Comparison of ENCODE assay signal across 17 mouse cellular contexts in genomic region chr19:53454059-53454458, GRCm38 (mm10).
A peak's percentile ranks its signal among the peaks of the same experiment; 100 is the strongest.
DNase-seq lines count a peak whose midpoint lies in the region; ATAC-seq lines count a peak whose summit lies in the region.
"Had no signal": no experiment of that assay in that cellular context is flagged by ENCODE, and none has a peak within 500 bp of the region (broad histone marks: within the 10 kb centered on the region; RNA-seq: fewer than 3 reads in every experiment).

No protein-coding gene starts in this region.

- H3K9ac ChIP-seq in hindbrain, embryonic 13.5 days: no peak overlapping the region
- H3K9ac ChIP-seq: limb, embryonic 15.5 days; stomach, embryonic 15.5 days had no signal

- WGBS in hindbrain, embryonic 13.5 days: 71% methylated on average over 3 of the region's 3 CpGs
- WGBS in hindbrain, embryonic 10.5 days: 77% methylated on average over 3 of the region's 3 CpGs
- WGBS in limb, embryonic 10.5 days: 67% methylated on average over 3 of the region's 3 CpGs

- H3K27ac ChIP-seq in hindbrain, embryonic 13.5 days: no peak overlapping the region
- no peak overlapping the region for H3K27ac ChIP-seq in hindbrain, embryonic 10.5 days
- peak overlapping the region; percentile 68; the same call in 1 of the 2 replicates for H3K27ac ChIP-seq in limb, embryonic 10.5 days
- H3K27ac ChIP-seq: limb, embryonic 15.5 days; stomach, embryonic 15.5 days had no signal

- no peak for DNase-seq in hindbrain, embryonic 10.5 days (ENCODE audit: low spot score)
- peak; percentile 50 to 72 for DNase-seq in right cerebral cortex, postnatal 10 days (ENCODE audit: low spot score in 2 of 2)
- no peak for DNase-seq in right cerebral cortex, postnatal 36 days (ENCODE audit: low spot score in 2 of 2)
- peak; percentile 85 to 88 for DNase-seq in cerebellum, postnatal 25 days
- no peak for DNase-seq in limb, embryonic 10.5 days (ENCODE audit: low spot score)
- no peak for DNase-seq in adrenal gland, postnatal 25 days
- DNase-seq in thymus, postnatal 0 days (ENCODE audit: low spot score): no peak
- DNase-seq: B cell, adult 2 months; gastrocnemius, postnatal 14 days; kidney, postnatal 4 days; lung, adult 2 months; right cerebral cortex, postnatal 14 days had no signal

- peak; percentile 43 for ATAC-seq in hindbrain, embryonic 13.5 days (ENCODE audit: low FRiP score)

- H3K4me1 ChIP-seq in hindbrain, embryonic 13.5 days (replicated peaks): peaks cover 36% of the 10 kb centered on the region
- H3K4me1 ChIP-seq in hindbrain, embryonic 10.5 days (replicated peaks): peaks cover 48% of the 10 kb centered on the region
- H3K4me1 ChIP-seq in limb, embryonic 10.5 days: peaks cover 45% of the 10 kb centered on the region
- H3K4me1 ChIP-seq: megakaryocyte, embryonic 14.5 days had no signal

- no peak overlapping the region for H3K4me3 ChIP-seq in hindbrain, embryonic 13.5 days
- no peak overlapping the region for H3K4me3 ChIP-seq in hindbrain, embryonic 10.5 days
- H3K4me3 ChIP-seq in limb, embryonic 10.5 days: no peak overlapping the region
- H3K4me3 ChIP-seq: erythroblast, embryonic 14.5 days; limb, embryonic 15.5 days; megakaryocyte, embryonic 14.5 days; stomach, embryonic 15.5 days had no signal

- H3K36me3 ChIP-seq in hindbrain, embryonic 13.5 days: no peaks in the 10 kb centered on the region
- no peaks in the 10 kb centered on the region for H3K36me3 ChIP-seq in hindbrain, embryonic 10.5 days
- H3K36me3 ChIP-seq in limb, embryonic 10.5 days: no peaks in the 10 kb centered on the region
- H3K36me3 ChIP-seq: limb, embryonic 15.5 days; stomach, embryonic 15.5 days had no signal

- H3K27me3 ChIP-seq in hindbrain, embryonic 13.5 days: peaks cover 12% of the 10 kb centered on the region
- H3K27me3 ChIP-seq in hindbrain, embryonic 10.5 days (ENCODE audit: insufficient read depth, poor library complexity, severe bottlenecking): peaks cover 17% of the 10 kb centered on the region
- peaks cover 9% of the 10 kb centered on the region for H3K27me3 ChIP-seq in limb, embryonic 10.5 days (ENCODE audit: low read depth, poor library complexity, severe bottlenecking)
- H3K27me3 ChIP-seq: stomach, embryonic 15.5 days had no signal

- no peaks in the 10 kb centered on the region for H3K9me3 ChIP-seq in hindbrain, embryonic 13.5 days
- H3K9me3 ChIP-seq in hindbrain, embryonic 10.5 days: no peaks in the 10 kb centered on the region
- no peaks in the 10 kb centered on the region for H3K9me3 ChIP-seq in limb, embryonic 10.5 days (replicated peaks)
- H3K9me3 ChIP-seq: limb, embryonic 15.5 days; megakaryocyte, embryonic 14.5 days; stomach, embryonic 15.5 days had no signal

- no peak overlapping the region for H3K4me2 ChIP-seq in hindbrain, embryonic 13.5 days
- H3K4me2 ChIP-seq: limb, embryonic 15.5 days; stomach, embryonic 15.5 days had no signal

Comparison
In these comparisons a context has a peak if more than half of its experiments do, and no peak if none do; other contexts are left out.
1. DNase-seq: peak in right cerebral cortex, postnatal 10 days (2 of 2) and cerebellum, postnatal 25 days (2 of 2); none in hindbrain, embryonic 10.5 days (single experiment), right cerebral cortex, postnatal 36 days (0 of 2), limb, embryonic 10.5 days (single experiment), adrenal gland, postnatal 25 days (single experiment) and thymus, postnatal 0 days (single experiment).